Mouse (Mus musculus): ENCODE results near the gene Fxr2.

- TF ChIP-seq CTCF (IDR thresholded peaks at IDR 0.05; ENCODE audit: extremely low read depth, insufficient read length, insufficient replicate concordance, low read depth, low read length) (peak; percentile 35; the same call in 1 of the 2 replicates), POLR2A (IDR thresholded peaks at IDR 0.05; ENCODE audit: low read depth, low read length) (no peak)
These were observed 65.8 kb downstream of the Fxr2 start for GRCm38 (mm10) chr11:69698574-69698973.

Measured in small intestine, adult 2 months (tissue).